Mouse (Mus musculus): Measurements from ENCODE around the gene Gm49395.

Gm49395 gene

GRCm38 (mm10) chr13:114987161-114987560 lies 114.6 kb downstream of the Gm49395 start:
- no peak for DNase-seq (ENCODE audit: low spot score)

Measured in spleen, adult 12 weeks (tissue).